Mouse (Mus musculus): ENCODE results near the gene Pla2g4e.

Pla2g4e gene

GRCm38 (mm10) chr2:120157606-120158005 is 87.5 kb downstream of the Pla2g4e start:
- DNase-seq (ENCODE audit: low spot score in 2 of 2) = no peak

- peak; percentile 94 to 98 for DNase-seq (ENCODE audit: low spot score in 2 of 2)
These were observed 90.7 kb downstream of the Pla2g4e start, which contains the start of gene Ehd4 for GRCm38 (mm10) chr2:120154361-120154894. TSS of gene Ehd4 (minus strand) at chr2:120154606.

- DNase-seq (ENCODE audit: low spot score in 2 of 2) = no peak
These were observed 91.4 kb downstream of the Pla2g4e start for GRCm38 (mm10) chr2:120153586-120154360.

- DNase-seq (ENCODE audit: low spot score in 2 of 2) = no peak
These were observed 94.6 kb downstream of the Pla2g4e start for GRCm38 (mm10) chr2:120150571-120150970.

GRCm38 (mm10) chr2:120149634-120150033 is 95.5 kb downstream of the Pla2g4e start:
- DNase-seq (ENCODE audit: low spot score in 2 of 2) = no peak

- no peak for DNase-seq (ENCODE audit: low spot score in 2 of 2)
These were observed 97.1 kb downstream of the Pla2g4e start for GRCm38 (mm10) chr2:120147999-120148398.

- DNase-seq (ENCODE audit: low spot score in 2 of 2) = no peak
These were observed 97.8 kb downstream of the Pla2g4e start for GRCm38 (mm10) chr2:120147364-120147763.

GRCm38 (mm10) chr2:120146543-120146942 is 98.6 kb downstream of the Pla2g4e start:
- DNase-seq (ENCODE audit: low spot score in 2 of 2) = no peak

- DNase-seq (ENCODE audit: low spot score in 2 of 2) = no peak
These were observed 100.7 kb downstream of the Pla2g4e start for GRCm38 (mm10) chr2:120144390-120144789.

- no peak for DNase-seq (ENCODE audit: low spot score in 2 of 2)
These were observed 102.8 kb downstream of the Pla2g4e start for GRCm38 (mm10) chr2:120142336-120142735.

GRCm38 (mm10) chr2:120141671-120142070 is 103.5 kb downstream of the Pla2g4e start:
- no peak for DNase-seq (ENCODE audit: low spot score in 2 of 2)

- DNase-seq (ENCODE audit: low spot score in 2 of 2) = no peak
These were observed 104.8 kb downstream of the Pla2g4e start for GRCm38 (mm10) chr2:120140326-120140725.

GRCm38 (mm10) chr2:120139091-120139490 is 106.0 kb downstream of the Pla2g4e start:
- no peak for DNase-seq (ENCODE audit: low spot score in 2 of 2)

GRCm38 (mm10) chr2:120137281-120137680 is 107.9 kb downstream of the Pla2g4e start:
- DNase-seq (ENCODE audit: low spot score in 2 of 2) = no peak

GRCm38 (mm10) chr2:120134453-120135075 is 110.6 kb downstream of the Pla2g4e start:
- DNase-seq (ENCODE audit: low spot score in 2 of 2) = no peak

- DNase-seq (ENCODE audit: low spot score in 2 of 2) = no peak
These were observed 113.3 kb downstream of the Pla2g4e start for GRCm38 (mm10) chr2:120131881-120132280.

- no peak for DNase-seq (ENCODE audit: low spot score in 2 of 2)
These were observed 115.8 kb downstream of the Pla2g4e start for GRCm38 (mm10) chr2:120129252-120129908.

GRCm38 (mm10) chr2:120128611-120129051 is 116.5 kb downstream of the Pla2g4e start:
- DNase-seq (ENCODE audit: low spot score in 2 of 2) = no peak

- DNase-seq (ENCODE audit: low spot score in 2 of 2) = no peak
These were observed 117.1 kb downstream of the Pla2g4e start for GRCm38 (mm10) chr2:120128011-120128410.

- DNase-seq (ENCODE audit: low spot score in 2 of 2) = no peak
These were observed 118.2 kb downstream of the Pla2g4e start for GRCm38 (mm10) chr2:120126901-120127300.

GRCm38 (mm10) chr2:120126408-120126807 is 118.7 kb downstream of the Pla2g4e start:
- no peak for DNase-seq (ENCODE audit: low spot score in 2 of 2)

- DNase-seq (ENCODE audit: low spot score in 2 of 2) = no peak
These were observed 119.7 kb downstream of the Pla2g4e start for GRCm38 (mm10) chr2:120125461-120125860.
